ENCODE assay signal across 11 mouse cellular contexts in genomic region chr15:98614971-98615370, GRCm38 (mm10). TPM values are rescaled to one million over a fixed set of nuclear protein-coding genes. Genes with fewer than 3 reads are reported as not detected.
DNase-seq lines count a peak whose midpoint lies in the region; ATAC-seq and TF ChIP-seq lines count a peak whose summit lies in the region.
"Had no signal": no experiment of that assay in that cellular context is flagged by ENCODE, and none has a peak within 500 bp of the region (broad histone marks: within the 10 kb centered on the region; RNA-seq: fewer than 3 reads in every experiment).

No protein-coding gene starts in this region.

- no peak for TF ChIP-seq EP300 in heart, postnatal 0 days (IDR thresholded peaks at IDR 0.05; ENCODE audit: low read depth)

- no peak for ATAC-seq in heart, postnatal 0 days (ENCODE audit: insufficient read depth, low read depth)
- ATAC-seq in embryonic facial prominence, embryonic 14.5 days (ENCODE audit: low read depth) = no peak
- ATAC-seq in hindbrain, postnatal 0 days = peak; percentile 39; the same call in 1 of the 2 replicates

- no peak overlapping the region for H3K9ac ChIP-seq in heart, postnatal 0 days (replicated peaks; ENCODE audit: low read depth, low read length)
- no peak overlapping the region for H3K9ac ChIP-seq in embryonic facial prominence, embryonic 14.5 days (ENCODE audit: low read depth, low read length)
- no peak overlapping the region for H3K9ac ChIP-seq in hindbrain, postnatal 0 days (replicated peaks; ENCODE audit: low read length)
- H3K9ac ChIP-seq: liver, embryonic 15.5 days had no signal

- no peaks in the 10 kb centered on the region for H3K36me3 ChIP-seq in heart, postnatal 0 days (replicated peaks; ENCODE audit: control insufficient read depth, insufficient read depth, low read length)
- H3K36me3 ChIP-seq in embryonic facial prominence, embryonic 14.5 days (ENCODE audit: control insufficient read depth, insufficient read depth, low read length) = no peaks in the 10 kb centered on the region
- H3K36me3 ChIP-seq in hindbrain, postnatal 0 days (ENCODE audit: insufficient read depth, low read length) = no peaks in the 10 kb centered on the region
- H3K36me3 ChIP-seq: liver, embryonic 15.5 days had no signal

- no peak for TF ChIP-seq CTCF in heart, postnatal 0 days (IDR thresholded peaks at IDR 0.05; ENCODE audit: low read depth)
- TF ChIP-seq CTCF in hindbrain, postnatal 0 days (IDR thresholded peaks at IDR 0.05; ENCODE audit: low read depth) = no peak

- H3K4me3 ChIP-seq in heart, postnatal 0 days (ENCODE audit: low read depth, low read length) = no peak overlapping the region
- H3K4me3 ChIP-seq in embryonic facial prominence, embryonic 14.5 days (ENCODE audit: low read depth, low read length) = no peak overlapping the region
- no peak overlapping the region for H3K4me3 ChIP-seq in hindbrain, postnatal 0 days (ENCODE audit: low read length)
- H3K4me3 ChIP-seq: liver, embryonic 15.5 days had no signal

- intact Hi-C loops in heart, postnatal 10 days (cut with DNase I) = no loop called here
- intact Hi-C loops in gastrocnemius, postnatal 14 days (cut with DNase I; ENCODE audit: low total_unique reads) = loop anchor here (5.0 kb wide), 1 partner anchor 1357 kb away; the partner anchor contains the start of gene Larp4

- no peaks in the 10 kb centered on the region for H3K27me3 ChIP-seq in heart, postnatal 0 days (ENCODE audit: control insufficient read depth, insufficient read depth, low read length)
- no peaks in the 10 kb centered on the region for H3K27me3 ChIP-seq in embryonic facial prominence, embryonic 14.5 days (replicated peaks; ENCODE audit: control insufficient read depth, insufficient read depth, low read length)
- no peaks in the 10 kb centered on the region for H3K27me3 ChIP-seq in hindbrain, postnatal 0 days (ENCODE audit: insufficient read depth, low read length)

- H3K4me2 ChIP-seq in heart, postnatal 0 days (ENCODE audit: low read depth, low read length) = no peak overlapping the region
- H3K4me2 ChIP-seq in embryonic facial prominence, embryonic 14.5 days (ENCODE audit: low read depth, low read length) = no peak overlapping the region
- no peak overlapping the region for H3K4me2 ChIP-seq in hindbrain, postnatal 0 days (ENCODE audit: low read depth, low read length)
- H3K4me2 ChIP-seq: liver, embryonic 15.5 days had no signal

- H3K9me3 ChIP-seq in heart, postnatal 0 days (replicated peaks; ENCODE audit: control insufficient read depth, low read length) = no peaks in the 10 kb centered on the region
- H3K9me3 ChIP-seq in embryonic facial prominence, embryonic 14.5 days (ENCODE audit: control insufficient read depth, low read length) = no peaks in the 10 kb centered on the region
- H3K9me3 ChIP-seq in hindbrain, postnatal 0 days (ENCODE audit: low read length) = no peaks in the 10 kb centered on the region
- H3K9me3 ChIP-seq: liver, embryonic 15.5 days had no signal

- 59% methylated on average over 6 of the region's 6 CpGs for WGBS in heart, postnatal 0 days
- WGBS in embryonic facial prominence, embryonic 14.5 days = 35% methylated on average over 6 of the region's 6 CpGs
- WGBS in hindbrain, postnatal 0 days = 38% methylated on average over 6 of the region's 6 CpGs

- DNase-seq in heart, postnatal 0 days (ENCODE audit: low spot score) = no peak
- DNase-seq in heart, postnatal 10 days = no peak
- DNase-seq in embryonic facial prominence, embryonic 14.5 days (ENCODE audit: low spot score) = no peak
- no peak for DNase-seq in hindbrain, postnatal 0 days (ENCODE audit: low spot score)
- peak; percentile 65 to 66 for DNase-seq in kidney, postnatal 36 days
- no peak for DNase-seq in cerebellum, adult 11 months
- DNase-seq in gastrocnemius, postnatal 14 days = no peak
- DNase-seq: gastrocnemius, postnatal 25 days had no signal

- H3K27ac ChIP-seq in heart, postnatal 0 days (ENCODE audit: low read depth) = peak overlapping the region; percentile 5; the same call in 1 of the 2 replicates
- 0 out of 2 replicates have a peak overlapping the region, but pooled peaks have one; percentile 2 for H3K27ac ChIP-seq in embryonic facial prominence, embryonic 14.5 days (replicated peaks; ENCODE audit: low read depth, low read length)
- H3K27ac ChIP-seq in hindbrain, postnatal 0 days = no peak overlapping the region
- H3K27ac ChIP-seq: liver, embryonic 15.5 days had no signal

- H3K4me1 ChIP-seq in heart, postnatal 0 days (ENCODE audit: control insufficient read depth, insufficient read depth) = peaks cover 10% of the 10 kb centered on the region; the same call in 1 of the 2 replicates
- H3K4me1 ChIP-seq in embryonic facial prominence, embryonic 14.5 days (ENCODE audit: control insufficient read depth, insufficient read depth, low read length) = 0 out of 2 replicates have a peak, but pooled peaks cover 9% of the 10 kb centered on the region
- H3K4me1 ChIP-seq in hindbrain, postnatal 0 days (ENCODE audit: insufficient read depth, low read length) = no peaks in the 10 kb centered on the region

RNA-seq across cellular contexts. Expression of gene Adcy6, which starts 5.1 kb away (rescaled TPM):
- 200 and 216 TPM in 2 replicates for total RNA-seq in heart, postnatal 0 days (2014; rRNA removed; ENCODE audit: low replicate concordance)
- 29.2 and 33.5 TPM in 2 replicates for polyA plus RNA-seq in heart, postnatal 0 days (2015; fragmentation: Nextera tagmentation; extraction: Ambion mirVana)
- 100 to 1,000 TPM; 187 to 200 TPM for total RNA-seq in heart, postnatal 10 days (2021)
- 14.9 and 18.8 TPM in 2 replicates for polyA plus RNA-seq in embryonic facial prominence, embryonic 14.5 days (2014; fragmentation: Nextera tagmentation; extraction: Ambion mirVana)
- total RNA-seq in hindbrain, postnatal 0 days (2014; rRNA removed) = 35.1 and 43.2 TPM in 2 replicates
- 5.8 and 6.2 TPM in 2 replicates for polyA plus RNA-seq in hindbrain, postnatal 0 days (2015; fragmentation: Nextera tagmentation; extraction: Ambion mirVana)
- total RNA-seq in gastrocnemius, postnatal 14 days (2021) = 10 to 100 TPM; 33.1 to 36.4 TPM

RNA-seq across cellular contexts. Expression of gene Cacnb3, which starts 15.7 kb away (rescaled TPM):
- 15.6 and 19.4 TPM in 2 replicates for total RNA-seq in heart, postnatal 0 days (2014; rRNA removed; ENCODE audit: low replicate concordance)
- polyA plus RNA-seq in heart, postnatal 0 days (2015; fragmentation: Nextera tagmentation; extraction: Ambion mirVana) = 5.7 and 6.1 TPM in 2 replicates
- 10 to 100 TPM; 13.6 to 14.0 TPM for total RNA-seq in heart, postnatal 10 days (2021)
- 29.0 and 37.0 TPM in 2 replicates for polyA plus RNA-seq in embryonic facial prominence, embryonic 14.5 days (2014; fragmentation: Nextera tagmentation; extraction: Ambion mirVana)
- 166 and 183 TPM in 2 replicates for total RNA-seq in hindbrain, postnatal 0 days (2014; rRNA removed)
- 75.0 and 83.1 TPM in 2 replicates for polyA plus RNA-seq in hindbrain, postnatal 0 days (2015; fragmentation: Nextera tagmentation; extraction: Ambion mirVana)
- total RNA-seq in gastrocnemius, postnatal 14 days (2021) = 1 to 10 TPM; 6.6 to 9.5 TPM

RNA-seq across cellular contexts. Expression of gene 4930415O20Rik, which starts 44.2 kb away (rescaled TPM):
- total RNA-seq in heart, postnatal 0 days (2014; rRNA removed; ENCODE audit: low replicate concordance) = not detected in 2 replicates
- 0.30 TPM in 1 of 2 replicates, not detected in the other for polyA plus RNA-seq in heart, postnatal 0 days (2015; fragmentation: Nextera tagmentation; extraction: Ambion mirVana)
- under 1 TPM in 1 of 2 experiments, not detected in 1; 0.53 TPM for total RNA-seq in heart, postnatal 10 days (2021)
- not detected in 2 replicates for polyA plus RNA-seq in embryonic facial prominence, embryonic 14.5 days (2014; fragmentation: Nextera tagmentation; extraction: Ambion mirVana)
- total RNA-seq in hindbrain, postnatal 0 days (2014; rRNA removed) = not detected in 2 replicates
- not detected in 2 replicates for polyA plus RNA-seq in hindbrain, postnatal 0 days (2015; fragmentation: Nextera tagmentation; extraction: Ambion mirVana)
- under 1 TPM in 1 of 2 experiments, not detected in 1; 0.44 TPM for total RNA-seq in gastrocnemius, postnatal 14 days (2021)
- total RNA-seq: CH12.LX; left cerebral cortex, adult 8-10 months had no signal
- polyA plus RNA-seq: liver, embryonic 15.5 days had no signal

RNA-seq across cellular contexts. Expression of gene Ccnt1, which starts 44.2 kb away (rescaled TPM):
- 20.0 and 32.8 TPM in 2 replicates for total RNA-seq in heart, postnatal 0 days (2014; rRNA removed; ENCODE audit: low replicate concordance)
- polyA plus RNA-seq in heart, postnatal 0 days (2015; fragmentation: Nextera tagmentation; extraction: Ambion mirVana) = 21.4 and 22.3 TPM in 2 replicates
- total RNA-seq in heart, postnatal 10 days (2021) = 10 to 100 TPM; 34.5 to 40.0 TPM
- polyA plus RNA-seq in embryonic facial prominence, embryonic 14.5 days (2014; fragmentation: Nextera tagmentation; extraction: Ambion mirVana) = 47.9 and 51.3 TPM in 2 replicates
- 31.2 and 42.4 TPM in 2 replicates for total RNA-seq in hindbrain, postnatal 0 days (2014; rRNA removed)
- 42.7 and 42.9 TPM in 2 replicates for polyA plus RNA-seq in hindbrain, postnatal 0 days (2015; fragmentation: Nextera tagmentation; extraction: Ambion mirVana)
- total RNA-seq in gastrocnemius, postnatal 14 days (2021) = 10 to 100 TPM; 20.4 to 20.6 TPM

RNA-seq across cellular contexts. Expression of gene Ddx23, which starts 47.7 kb away (rescaled TPM):
- total RNA-seq in heart, postnatal 0 days (2014; rRNA removed; ENCODE audit: low replicate concordance) = 25.1 and 32.7 TPM in 2 replicates
- 11.8 and 12.9 TPM in 2 replicates for polyA plus RNA-seq in heart, postnatal 0 days (2015; fragmentation: Nextera tagmentation; extraction: Ambion mirVana)
- total RNA-seq in heart, postnatal 10 days (2021) = 10 to 100 TPM; 55.2 to 57.2 TPM
- polyA plus RNA-seq in embryonic facial prominence, embryonic 14.5 days (2014; fragmentation: Nextera tagmentation; extraction: Ambion mirVana) = 21.5 and 23.4 TPM in 2 replicates
- total RNA-seq in hindbrain, postnatal 0 days (2014; rRNA removed) = 52.9 and 68.7 TPM in 2 replicates
- polyA plus RNA-seq in hindbrain, postnatal 0 days (2015; fragmentation: Nextera tagmentation; extraction: Ambion mirVana) = 20.1 and 23.4 TPM in 2 replicates
- total RNA-seq in gastrocnemius, postnatal 14 days (2021) = 10 to 100 TPM; 45.1 to 48.1 TPM

Comparison
In these comparisons a context has a peak if more than half of its experiments do, and no peak if none do; other contexts are left out.
1. DNase-seq: peak in kidney, postnatal 36 days (2 of 2); none in heart, postnatal 0 days (single experiment), heart, postnatal 10 days (0 of 2), embryonic facial prominence, embryonic 14.5 days (single experiment), hindbrain, postnatal 0 days (single experiment), cerebellum, adult 11 months (single experiment) and gastrocnemius, postnatal 14 days (single experiment).